Mouse (Mus musculus): ENCODE data around the gene Plpp6. TPM values are rescaled to one million over a fixed set of nuclear protein-coding genes. Genes with fewer than 3 reads are reported as not detected.
A peak's percentile ranks its signal among the peaks of the same experiment; 100 is the strongest.

Plpp6 gene
- polyA plus RNA-seq, 1 experiment: 1.1 TPM

GRCm38 (mm10) chr19:28940135-28940874, 23.4 kb upstream of the Plpp6 start:
- peaks cover 6% of the 10 kb centered on the region for H3K27me3 ChIP-seq (ENCODE audit: control insufficient read depth, insufficient read depth, insufficient read length)
- no peaks in the 10 kb centered on the region for H3K79me2 ChIP-seq (ENCODE audit: control insufficient read depth, insufficient read depth)
- H3K36me3 ChIP-seq (ENCODE audit: control insufficient read depth, insufficient read depth): no peaks in the 10 kb centered on the region
- H3ac ChIP-seq (ENCODE audit: control insufficient read depth, insufficient read length): no peak overlapping the region
- no peak overlapping the region for H3K4me3 ChIP-seq
- H3K4me2 ChIP-seq (ENCODE audit: low read depth): no peak overlapping the region
- no peak for TF ChIP-seq E2F4 (IDR thresholded peaks at IDR 0.05; ENCODE audit: insufficient read depth)
- TF ChIP-seq MYOG (IDR thresholded peaks at IDR 0.05; ENCODE audit: control insufficient read depth in 1 of 3, insufficient read depth in 1 of 3, insufficient read length in 2 of 3, low read depth in 2 of 3): no peak
- no peak for TF ChIP-seq SRF (IDR thresholded peaks at IDR 0.05; ENCODE audit: control insufficient read depth, insufficient read length, low read depth)
- TF ChIP-seq CEBPB (IDR thresholded peaks at IDR 0.05; ENCODE audit: insufficient read depth, poor library complexity, severe bottlenecking): no peak
- TF ChIP-seq TCF3 (IDR thresholded peaks at IDR 0.05; ENCODE audit: insufficient read length, low read depth): no peak
- TF ChIP-seq MYOD1 (IDR thresholded peaks at IDR 0.05; ENCODE audit: control insufficient read depth in 1 of 3, insufficient read length in 2 of 3, low read depth in 2 of 3): no peak
- TF ChIP-seq USF1 (IDR thresholded peaks at IDR 0.05; ENCODE audit: low read depth): no peak
- TF ChIP-seq POLR2A (IDR thresholded peaks at IDR 0.05; ENCODE audit: insufficient read length, low read depth): no peak
- no peak for TF ChIP-seq TCF12 (IDR thresholded peaks at IDR 0.05; ENCODE audit: insufficient read depth, poor library complexity, severe bottlenecking)
- TF ChIP-seq REST (IDR thresholded peaks at IDR 0.05; ENCODE audit: insufficient read depth, insufficient read length): no peak
- no peak for TF ChIP-seq MAX (IDR thresholded peaks at IDR 0.05; ENCODE audit: low read depth)
- no peak for TF ChIP-seq POLR2AphosphoS2 (IDR thresholded peaks at IDR 0.05; ENCODE audit: insufficient read length, low read depth)

DNA sequence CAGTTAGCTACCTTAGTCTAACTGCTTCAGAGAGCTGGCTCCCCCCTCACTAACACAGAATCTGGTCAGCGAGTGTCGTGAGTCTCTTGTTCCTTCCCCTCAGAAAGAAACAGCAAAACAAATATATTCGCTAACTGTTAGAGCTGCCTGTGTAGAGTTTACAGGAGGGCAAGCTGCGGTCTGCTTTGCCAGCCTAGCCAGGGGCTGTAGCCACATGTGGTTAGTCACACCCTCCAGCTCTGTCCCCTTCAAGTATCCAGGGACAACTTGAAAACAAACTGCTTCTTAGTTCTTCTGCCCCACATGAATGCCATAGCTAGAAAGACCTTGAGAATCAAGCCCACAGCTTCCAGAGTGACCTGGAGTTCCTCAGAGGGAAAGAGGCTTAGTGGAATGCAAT, 22.5 kb upstream of the Plpp6 start:
- no peak for TF ChIP-seq MYOG (IDR thresholded peaks at IDR 0.05; ENCODE audit: control insufficient read depth in 1 of 3, insufficient read depth in 1 of 3, insufficient read length in 2 of 3, low read depth in 2 of 3)
- TF ChIP-seq POLR2A (IDR thresholded peaks at IDR 0.05; ENCODE audit: insufficient read length, low read depth): no peak
- TF ChIP-seq SRF (IDR thresholded peaks at IDR 0.05; ENCODE audit: control insufficient read depth, insufficient read length, low read depth): no peak
- TF ChIP-seq TCF3 (IDR thresholded peaks at IDR 0.05; ENCODE audit: insufficient read length, low read depth): no peak
- no peak for TF ChIP-seq MAX (IDR thresholded peaks at IDR 0.05; ENCODE audit: low read depth)
- TF ChIP-seq CEBPB (IDR thresholded peaks at IDR 0.05; ENCODE audit: insufficient read depth, poor library complexity, severe bottlenecking): no peak
- no peak for TF ChIP-seq REST (IDR thresholded peaks at IDR 0.05; ENCODE audit: insufficient read depth, insufficient read length)
- no peak for TF ChIP-seq MYOD1 (IDR thresholded peaks at IDR 0.05; ENCODE audit: control insufficient read depth in 1 of 3, insufficient read length in 2 of 3, low read depth in 2 of 3)
- TF ChIP-seq TCF12 (IDR thresholded peaks at IDR 0.05; ENCODE audit: insufficient read depth, poor library complexity, severe bottlenecking): no peak
- no peak for TF ChIP-seq POLR2AphosphoS2 (IDR thresholded peaks at IDR 0.05; ENCODE audit: insufficient read length, low read depth)
- no peak for TF ChIP-seq E2F4 (IDR thresholded peaks at IDR 0.05; ENCODE audit: insufficient read depth)
- no peak for TF ChIP-seq USF1 (IDR thresholded peaks at IDR 0.05; ENCODE audit: low read depth)

DNA sequence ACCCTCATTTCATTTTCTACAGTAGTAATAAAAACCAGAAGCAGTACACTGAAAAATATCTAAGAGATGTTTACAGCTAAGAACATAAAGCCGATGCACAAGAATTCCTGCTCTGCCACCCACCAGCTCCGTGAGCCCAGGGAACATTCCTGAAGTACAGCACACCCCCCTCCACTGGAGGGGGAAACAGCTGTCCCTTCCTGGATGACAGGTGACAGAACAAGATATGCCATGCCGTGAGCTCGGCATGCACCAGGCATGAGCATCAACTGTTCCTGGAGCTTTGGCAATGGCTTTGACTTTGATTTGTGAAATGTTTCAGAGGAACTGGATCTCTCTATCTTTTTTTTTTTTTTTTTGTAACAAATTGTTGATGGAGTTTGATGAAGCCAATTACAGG, 17.0 kb upstream of the Plpp6 start:
- peak overlapping the region; percentile 1 for H3K4me2 ChIP-seq (ENCODE audit: low read depth)
- peaks cover 13% of the 10 kb centered on the region for H3K27me3 ChIP-seq (ENCODE audit: control insufficient read depth, insufficient read depth, insufficient read length)
- H3ac ChIP-seq (ENCODE audit: control insufficient read depth, insufficient read length): no peak overlapping the region
- H3K4me3 ChIP-seq: no peak overlapping the region
- peak; percentile 81 for TF ChIP-seq TCF3 (IDR thresholded peaks at IDR 0.05; ENCODE audit: insufficient read length, low read depth)
- TF ChIP-seq SRF (IDR thresholded peaks at IDR 0.05; ENCODE audit: control insufficient read depth, insufficient read length, low read depth): no peak
- no peak for TF ChIP-seq MAX (IDR thresholded peaks at IDR 0.05; ENCODE audit: low read depth)
- TF ChIP-seq USF1 (IDR thresholded peaks at IDR 0.05; ENCODE audit: low read depth): no peak
- peak; percentile 29 to 99 (median 91) for TF ChIP-seq MYOD1 (IDR thresholded peaks at IDR 0.05; ENCODE audit: control insufficient read depth in 1 of 3, insufficient read length in 2 of 3, low read depth in 2 of 3)
- TF ChIP-seq E2F4 (IDR thresholded peaks at IDR 0.05; ENCODE audit: insufficient read depth): no peak
- TF ChIP-seq MYOG (IDR thresholded peaks at IDR 0.05; ENCODE audit: control insufficient read depth in 1 of 3, insufficient read depth in 1 of 3, insufficient read length in 2 of 3, low read depth in 2 of 3): peak; percentile 68 to 97 (median 84)
- TF ChIP-seq CEBPB (IDR thresholded peaks at IDR 0.05; ENCODE audit: insufficient read depth, poor library complexity, severe bottlenecking): no peak
- TF ChIP-seq REST (IDR thresholded peaks at IDR 0.05; ENCODE audit: insufficient read depth, insufficient read length): no peak
- TF ChIP-seq POLR2AphosphoS2 (IDR thresholded peaks at IDR 0.05; ENCODE audit: insufficient read length, low read depth): no peak
- TF ChIP-seq TCF12 (IDR thresholded peaks at IDR 0.05; ENCODE audit: insufficient read depth, poor library complexity, severe bottlenecking): peak; percentile 79
- TF ChIP-seq POLR2A (IDR thresholded peaks at IDR 0.05; ENCODE audit: insufficient read length, low read depth): no peak
- H3K36me3 ChIP-seq (ENCODE audit: control insufficient read depth, insufficient read depth): no peaks in the 10 kb centered on the region
- no peaks in the 10 kb centered on the region for H3K79me2 ChIP-seq (ENCODE audit: control insufficient read depth, insufficient read depth)

More for the DNA sequence above, 22.5 kb upstream of the Plpp6 start:
- H3K4me2 ChIP-seq (ENCODE audit: low read depth): no peak overlapping the region
- H3K36me3 ChIP-seq (ENCODE audit: control insufficient read depth, insufficient read depth): no peaks in the 10 kb centered on the region
- no peak overlapping the region for H3K4me3 ChIP-seq
- H3K27me3 ChIP-seq (ENCODE audit: control insufficient read depth, insufficient read depth, insufficient read length): peaks cover 6% of the 10 kb centered on the region
- H3ac ChIP-seq (ENCODE audit: control insufficient read depth, insufficient read length): no peak overlapping the region
- H3K79me2 ChIP-seq (ENCODE audit: control insufficient read depth, insufficient read depth): no peaks in the 10 kb centered on the region

- no peak overlapping the region for H3K4me3 ChIP-seq
- H3K4me2 ChIP-seq (ENCODE audit: low read depth): no peak overlapping the region
- H3ac ChIP-seq (ENCODE audit: control insufficient read depth, insufficient read length): no peak overlapping the region
- no peaks in the 10 kb centered on the region for H3K79me2 ChIP-seq (ENCODE audit: control insufficient read depth, insufficient read depth)
- peaks cover 14% of the 10 kb centered on the region for H3K27me3 ChIP-seq (ENCODE audit: control insufficient read depth, insufficient read depth, insufficient read length)
- TF ChIP-seq POLR2AphosphoS2 (IDR thresholded peaks at IDR 0.05; ENCODE audit: insufficient read length, low read depth): no peak
- no peak for TF ChIP-seq REST (IDR thresholded peaks at IDR 0.05; ENCODE audit: insufficient read depth, insufficient read length)
- TF ChIP-seq MAX (IDR thresholded peaks at IDR 0.05; ENCODE audit: low read depth): no peak
- no peak for TF ChIP-seq CEBPB (IDR thresholded peaks at IDR 0.05; ENCODE audit: insufficient read depth, poor library complexity, severe bottlenecking)
- no peak for TF ChIP-seq TCF3 (IDR thresholded peaks at IDR 0.05; ENCODE audit: insufficient read length, low read depth)
- H3K36me3 ChIP-seq (ENCODE audit: control insufficient read depth, insufficient read depth): no peaks in the 10 kb centered on the region
Measured at GRCm38 (mm10) chr19:28947311-28947710, 16.4 kb upstream of the Plpp6 start.
